Mouse (Mus musculus): Measurements from ENCODE around the gene Gm10720. TPM values are rescaled to one million over a fixed set of nuclear protein-coding genes. Genes with fewer than 3 reads are reported as not detected.
"Not testable (repeated sequence)": the region's sequence is repeated elsewhere in the genome, so short reads cannot be mapped to it uniquely, and the experiment has no call there.

The Gm10720 gene
- polyA plus RNA-seq, 1 experiment from 2014 or later, result not detected

DNA sequence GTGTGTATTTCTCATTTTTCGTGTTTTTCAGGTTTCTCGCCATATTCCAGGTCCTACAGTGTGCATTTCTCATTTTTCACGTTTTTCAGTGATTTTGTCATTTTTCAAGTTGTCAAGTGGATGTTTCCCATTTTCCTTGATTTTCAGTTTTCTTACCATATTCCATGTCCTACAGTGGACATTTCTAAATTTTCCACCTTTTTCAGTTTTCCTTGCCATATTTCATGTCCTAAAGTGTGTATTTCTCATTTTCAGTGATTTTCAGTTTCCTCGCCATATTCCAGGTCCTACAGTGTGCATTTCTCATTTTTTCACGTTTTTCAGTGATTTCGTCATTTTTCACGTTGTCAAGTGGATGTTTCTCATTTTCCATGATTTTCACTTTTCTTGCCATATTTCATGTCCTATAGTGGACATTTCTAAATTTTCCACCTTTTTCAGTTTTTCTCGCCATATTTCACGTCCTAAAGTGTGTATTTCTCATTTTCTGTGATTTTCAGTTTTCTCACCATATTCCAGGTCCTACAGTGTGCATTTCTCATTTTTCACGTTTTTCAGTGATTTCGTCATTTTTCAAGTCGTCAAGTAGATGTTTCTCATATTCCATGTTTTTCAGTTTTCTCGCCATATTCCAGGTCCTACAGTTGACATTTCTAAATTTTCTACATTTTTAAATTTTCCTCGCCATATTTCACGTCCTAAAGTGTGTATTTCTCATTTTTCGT lies 14.0 kb downstream of the Gm10720 start:
- not testable (repeated sequence) for H3K27ac ChIP-seq; H3K4me2 ChIP-seq; H3K27me3 ChIP-seq; H3K4me3 ChIP-seq (replicated peaks); H3K9me3 ChIP-seq; ATAC-seq (ENCODE audit: low FRiP score); H3K4me1 ChIP-seq; H3K36me3 ChIP-seq (replicated peaks); H3K9ac ChIP-seq
- 62% methylated on average over 14 of the region's 16 CpGs for WGBS

DNA sequence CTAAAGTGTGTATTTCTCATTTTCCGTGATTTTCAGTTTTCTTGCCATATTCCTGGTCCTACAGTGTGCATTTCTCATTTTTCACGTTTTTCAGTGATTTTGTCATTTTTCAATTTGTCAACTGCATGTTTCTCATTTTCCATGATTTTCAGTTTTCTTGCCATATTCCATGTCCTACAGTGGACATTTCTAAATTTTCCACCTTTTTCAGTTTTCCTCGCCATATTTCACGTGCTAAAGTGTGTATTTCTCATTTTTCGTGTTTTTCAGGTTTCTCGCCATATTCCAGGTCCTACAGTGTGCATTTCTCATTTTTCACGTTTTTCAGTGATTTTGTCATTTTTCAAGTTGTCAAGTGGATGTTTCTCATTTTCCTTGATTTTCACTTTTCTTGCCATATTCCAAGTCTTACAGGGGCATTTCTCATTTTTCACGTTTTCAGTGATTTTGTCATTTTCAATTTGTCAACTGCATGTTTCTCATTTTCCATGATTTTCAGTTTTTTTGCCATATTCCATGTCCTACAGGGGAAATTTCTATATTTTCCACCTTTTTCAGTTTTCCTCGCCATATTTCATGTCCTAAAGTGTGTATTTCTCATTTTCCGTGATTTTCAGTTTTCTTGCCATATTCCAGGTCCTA lies 15.3 kb downstream of the Gm10720 start:
- H3K27me3 ChIP-seq; H3K4me2 ChIP-seq; H3K9ac ChIP-seq; H3K9me3 ChIP-seq; H3K4me1 ChIP-seq; H3K36me3 ChIP-seq (replicated peaks); ATAC-seq (ENCODE audit: low FRiP score); H3K4me3 ChIP-seq (replicated peaks); H3K27ac ChIP-seq: not testable (repeated sequence)
- whole genome bisulfite sequencing, result 59% methylated on average over 3 of the region's 10 CpGs

DNA sequence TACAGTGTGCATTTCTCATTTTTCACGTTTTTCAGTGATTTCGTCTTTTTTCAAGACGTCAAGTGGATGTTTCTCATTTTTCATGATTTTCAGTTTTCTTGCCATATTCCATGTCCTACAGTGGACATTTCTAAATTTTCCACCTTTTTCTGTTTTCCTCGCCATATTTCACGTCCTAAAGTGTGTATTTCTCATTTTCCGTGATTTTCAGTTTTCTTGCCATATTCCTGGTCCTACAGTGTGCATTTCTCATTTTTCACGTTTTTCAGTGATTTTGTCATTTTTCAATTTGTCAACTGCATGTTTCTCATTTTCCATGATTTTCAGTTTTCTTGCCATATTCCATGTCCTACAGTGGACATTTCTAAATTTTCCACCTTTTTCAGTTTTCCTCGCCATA lies 18.8 kb downstream of the Gm10720 start, which contains the start of gene Gm17535:
TSS of gene Gm17535 (plus strand) at position 301 of the 400 bp plus-strand sequence.
- H3K9me3 ChIP-seq; H3K4me2 ChIP-seq; H3K4me3 ChIP-seq (replicated peaks); H3K27ac ChIP-seq; H3K27me3 ChIP-seq; H3K4me1 ChIP-seq; H3K36me3 ChIP-seq (replicated peaks); H3K9ac ChIP-seq; ATAC-seq (ENCODE audit: low FRiP score): not testable (repeated sequence)
- 54% methylated on average over 1 of the region's 8 CpGs for WGBS

DNA sequence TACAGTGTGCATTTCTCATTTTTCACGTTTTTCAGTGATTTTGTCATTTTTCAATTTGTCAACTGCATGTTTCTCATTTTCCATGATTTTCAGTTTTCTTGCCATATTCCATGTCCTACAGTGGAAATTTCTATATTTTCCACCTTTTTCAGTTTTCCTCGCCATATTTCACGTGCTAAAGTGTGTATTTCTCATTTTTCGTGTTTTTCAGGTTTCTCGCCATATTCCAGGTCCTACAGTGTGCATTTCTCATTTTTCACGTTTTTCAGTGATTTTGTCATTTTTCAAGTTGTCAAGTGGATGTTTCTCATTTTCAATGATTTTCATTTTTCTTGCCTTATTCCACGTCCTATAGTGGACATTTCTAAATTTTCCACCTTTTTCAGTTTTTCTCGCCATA lies 21.1 kb downstream of the Gm10720 start, which contains the start of gene Gm10715:
TSS of gene Gm10715 (plus strand) at position 301 of the 400 bp plus-strand sequence.
- not testable (repeated sequence) for H3K27ac ChIP-seq; H3K4me3 ChIP-seq (replicated peaks); H3K4me1 ChIP-seq; ATAC-seq (ENCODE audit: low FRiP score); H3K4me2 ChIP-seq; H3K9me3 ChIP-seq; H3K9ac ChIP-seq; H3K36me3 ChIP-seq (replicated peaks); H3K27me3 ChIP-seq
- 79% methylated on average over 8 of the region's 8 CpGs for WGBS

DNA sequence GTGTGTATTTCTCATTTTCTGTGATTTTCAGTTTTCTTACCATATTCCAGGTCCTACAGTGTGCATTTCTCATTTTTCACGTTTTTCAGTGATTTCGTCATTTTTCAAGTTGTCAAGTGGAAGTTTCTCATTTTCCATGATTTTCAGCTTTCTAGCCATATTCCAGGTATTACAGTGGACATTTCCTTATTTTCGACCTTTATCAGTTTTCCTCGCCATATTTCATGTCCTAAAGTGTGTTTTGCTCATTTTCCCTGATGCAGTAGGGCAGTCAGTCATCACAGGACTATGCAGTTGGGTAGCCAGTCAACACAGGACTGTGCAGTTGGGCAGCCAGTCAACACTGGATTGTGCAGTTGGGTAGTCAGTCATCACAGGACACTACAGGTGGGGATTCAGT lies 22.7 kb downstream of the Gm10720 start:
- 68% methylated on average over 4 of the region's 4 CpGs for WGBS
- H3K4me1 ChIP-seq, result not testable (repeated sequence)

More for the DNA sequence above, 22.7 kb downstream of the Gm10720 start:
- not testable (repeated sequence) for ATAC-seq (ENCODE audit: low FRiP score); H3K9me3 ChIP-seq; H3K4me2 ChIP-seq; H3K27me3 ChIP-seq; H3K4me3 ChIP-seq (replicated peaks); H3K9ac ChIP-seq; H3K27ac ChIP-seq; H3K36me3 ChIP-seq (replicated peaks)

Small RNAs within 50 kb of the gene (microRNA-seq; reads per million reads assigned to microRNA genes)
- gene Mir101c, result not detected

Other genes with a start within 250 kb of the Gm10720 start
- gene Gm10722, start 14.7 kb upstream of the Gm10720 start, polyA plus RNA-seq (2016; fragmentation: Nextera tagmentation; extraction: Ambion mirVana), result not detected in 2 replicates
- gene Gm11168, start 12.3 kb upstream of the Gm10720 start, polyA plus RNA-seq (2016; fragmentation: Nextera tagmentation; extraction: Ambion mirVana), result not detected in 2 replicates
- not detected in 2 replicates for gene Gm10721, start 2.5 kb upstream of the Gm10720 start, polyA plus RNA-seq (2016; fragmentation: Nextera tagmentation; extraction: Ambion mirVana)
- gene Gm10719, start 1.8 kb downstream of the Gm10720 start, polyA plus RNA-seq (2016; fragmentation: Nextera tagmentation; extraction: Ambion mirVana), result 0.96 TPM in 1 of 2 replicates, not detected in the other
- gene Gm10718, start 7.9 kb downstream of the Gm10720 start, polyA plus RNA-seq (2016; fragmentation: Nextera tagmentation; extraction: Ambion mirVana), result 1.2 TPM in 1 of 2 replicates, not detected in the other
- gene Gm10717, start 9.8 kb downstream of the Gm10720 start, polyA plus RNA-seq (2016; fragmentation: Nextera tagmentation; extraction: Ambion mirVana), result 0.63 and 0.84 TPM in 2 replicates
- not detected in 2 replicates for gene Gm17535, start 18.9 kb downstream of the Gm10720 start, polyA plus RNA-seq (2016; fragmentation: Nextera tagmentation; extraction: Ambion mirVana)
- not detected in 2 replicates for gene Gm10715, start 21.2 kb downstream of the Gm10720 start, polyA plus RNA-seq (2016; fragmentation: Nextera tagmentation; extraction: Ambion mirVana)